Mouse (Mus musculus): ENCODE data around the gene Gm5678.
A peak's percentile ranks its signal among the peaks of the same experiment; 100 is the strongest.
"Not testable (repeated sequence)": the region's sequence is repeated elsewhere in the genome, so short reads cannot be mapped to it uniquely, and the experiment has no call there.

Gene Gm5678

GRCm38 (mm10) chr16:93607669-93608101 is 20.2 kb upstream of the Gm5678 start:
- DNase-seq (ENCODE audit: extremely low spot score, low spot score), result peak; percentile 83

- DNase-seq (ENCODE audit: extremely low spot score, low spot score), result no peak
Observed at GRCm38 (mm10) chr16:93608731-93609130, 19.2 kb upstream of the Gm5678 start.

GRCm38 (mm10) chr16:93609796-93610195 is 18.1 kb upstream of the Gm5678 start:
- no peak for DNase-seq (ENCODE audit: extremely low spot score, low spot score)

GRCm38 (mm10) chr16:93610961-93611360 is 16.9 kb upstream of the Gm5678 start:
- no peak for DNase-seq (ENCODE audit: extremely low spot score, low spot score)

- peak; percentile 68 for DNase-seq (ENCODE audit: extremely low spot score, low spot score)
Observed at GRCm38 (mm10) chr16:93615118-93615870, 12.6 kb upstream of the Gm5678 start.

- not testable (repeated sequence) for DNase-seq (ENCODE audit: extremely low spot score, low spot score)
Observed at GRCm38 (mm10) chr16:93623759-93624158, 4.1 kb upstream of the Gm5678 start.

- DNase-seq (ENCODE audit: extremely low spot score, low spot score), result no peak
Observed at GRCm38 (mm10) chr16:93624671-93625070, 3.2 kb upstream of the Gm5678 start.

- DNase-seq (ENCODE audit: extremely low spot score, low spot score), result no peak
Observed at GRCm38 (mm10) chr16:93626745-93627144, 1.2 kb upstream of the Gm5678 start.

- DNase-seq (ENCODE audit: extremely low spot score, low spot score), result no peak
Observed at GRCm38 (mm10) chr16:93644006-93644405, 16.1 kb downstream of the Gm5678 start.

- no peak for DNase-seq (ENCODE audit: extremely low spot score, low spot score)
Observed at GRCm38 (mm10) chr16:93648441-93649183, 20.7 kb downstream of the Gm5678 start.

- no peak for DNase-seq (ENCODE audit: extremely low spot score, low spot score)
Observed at GRCm38 (mm10) chr16:93667976-93668375, 40.1 kb downstream of the Gm5678 start.

GRCm38 (mm10) chr16:93669521-93669920 is 41.6 kb downstream of the Gm5678 start:
- DNase-seq (ENCODE audit: extremely low spot score, low spot score), result no peak

GRCm38 (mm10) chr16:93670466-93670865 is 42.6 kb downstream of the Gm5678 start:
- not testable (repeated sequence) for DNase-seq (ENCODE audit: extremely low spot score, low spot score)

- DNase-seq (ENCODE audit: extremely low spot score, low spot score), result no peak
Observed at GRCm38 (mm10) chr16:93671064-93671463, 43.2 kb downstream of the Gm5678 start.

GRCm38 (mm10) chr16:93676376-93676775 is 48.5 kb downstream of the Gm5678 start:
- no peak for DNase-seq (ENCODE audit: extremely low spot score, low spot score)

GRCm38 (mm10) chr16:93678206-93678605 is 50.3 kb downstream of the Gm5678 start:
- DNase-seq (ENCODE audit: extremely low spot score, low spot score), result no peak

- DNase-seq (ENCODE audit: extremely low spot score, low spot score), result no peak
Observed at GRCm38 (mm10) chr16:93679165-93679564, 51.3 kb downstream of the Gm5678 start.

Measured in neural tube, embryonic 10.5 days (tissue).